Mouse (Mus musculus): ENCODE results near the gene Commd2. TPM values are rescaled to one million over a fixed set of nuclear protein-coding genes. Genes with fewer than 3 reads are reported as not detected.

Commd2 gene
- polyA plus RNA-seq, 1 experiment from 2014 or later, result 77.7 TPM

DNA sequence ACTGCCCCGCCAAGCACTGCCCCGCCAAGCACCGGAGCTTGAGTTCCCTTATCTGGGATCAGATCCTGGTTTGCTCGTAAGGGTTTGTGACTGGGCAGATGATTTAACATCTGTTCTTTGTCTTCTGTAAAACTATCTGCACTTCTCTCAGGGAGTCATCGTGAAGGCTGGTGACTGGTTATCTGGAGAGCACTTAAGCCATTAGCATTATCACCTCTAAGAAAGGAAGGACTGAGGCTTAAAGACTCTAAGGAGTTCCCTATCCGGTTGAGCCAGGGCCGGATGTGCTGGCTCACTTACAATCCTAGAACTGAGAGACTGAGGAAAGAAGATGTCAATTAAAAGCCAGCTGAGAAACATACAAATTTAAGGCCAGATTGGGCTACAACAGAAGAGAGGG, 39.7 kb downstream of the Commd2 start:
- H3K9ac ChIP-seq (replicated peaks), result no peak overlapping the region
- no peaks in the 10 kb centered on the region for H3K4me1 ChIP-seq (replicated peaks)
- H3K9me3 ChIP-seq, result no peaks in the 10 kb centered on the region
- H3K36me3 ChIP-seq, result no peaks in the 10 kb centered on the region
- H3K4me2 ChIP-seq (replicated peaks), result no peak overlapping the region
- ATAC-seq, result no peak
- no peaks in the 10 kb centered on the region for H3K27me3 ChIP-seq
- no peak overlapping the region for H3K4me3 ChIP-seq (replicated peaks)
- no peak overlapping the region for H3K27ac ChIP-seq
- 88% methylated on average over 7 of the region's 7 CpGs for WGBS

DNA sequence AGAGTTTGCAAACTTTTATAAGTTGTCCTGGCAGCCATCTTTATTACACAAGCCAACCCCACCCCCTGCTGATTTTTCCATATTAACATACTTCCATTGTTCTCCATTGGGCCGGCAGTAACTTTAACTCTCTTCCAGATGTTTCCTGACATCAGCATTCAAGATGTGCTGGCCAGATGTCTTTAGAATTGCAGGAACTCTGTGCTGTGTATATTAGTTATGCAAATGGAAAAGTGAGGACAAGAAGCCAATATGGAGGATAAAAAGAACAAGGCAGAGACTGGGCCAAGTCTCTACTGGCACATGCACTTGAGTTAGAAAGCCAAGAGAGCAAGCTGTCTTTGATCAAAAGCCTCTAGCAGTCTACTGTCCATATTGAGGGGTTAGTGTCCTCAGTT, 46.9 kb downstream of the Commd2 start:
- 61% methylated on average over 1 of the region's 1 CpGs for WGBS
- Histone ChIP-seq H3K9ac (replicated peaks) (no peak overlapping the region), H3K4me2 (replicated peaks) (no peak overlapping the region), H3K27ac (no peak overlapping the region), H3K27me3 (no peaks in the 10 kb centered on the region), H3K9me3 (no peaks in the 10 kb centered on the region), H3K4me1 (replicated peaks) (no peaks in the 10 kb centered on the region), H3K4me3 (replicated peaks) (no peak overlapping the region), H3K36me3 (no peaks in the 10 kb centered on the region)
- no peak for ATAC-seq

- H3K27ac ChIP-seq, result no peak overlapping the region
- no peak overlapping the region for H3K4me3 ChIP-seq (replicated peaks)
- H3K4me1 ChIP-seq (replicated peaks), result no peaks in the 10 kb centered on the region
- ATAC-seq, result no peak
- no peak overlapping the region for H3K4me2 ChIP-seq (replicated peaks)
- no peak overlapping the region for H3K9ac ChIP-seq (replicated peaks)
- 74% methylated on average over 5 of the region's 5 CpGs for WGBS
- no peaks in the 10 kb centered on the region for H3K27me3 ChIP-seq
- H3K9me3 ChIP-seq, result no peaks in the 10 kb centered on the region
- H3K36me3 ChIP-seq, result no peaks in the 10 kb centered on the region
Observed at GRCm38 (mm10) chr3:57603891-57604617, 47.5 kb downstream of the Commd2 start.

DNA sequence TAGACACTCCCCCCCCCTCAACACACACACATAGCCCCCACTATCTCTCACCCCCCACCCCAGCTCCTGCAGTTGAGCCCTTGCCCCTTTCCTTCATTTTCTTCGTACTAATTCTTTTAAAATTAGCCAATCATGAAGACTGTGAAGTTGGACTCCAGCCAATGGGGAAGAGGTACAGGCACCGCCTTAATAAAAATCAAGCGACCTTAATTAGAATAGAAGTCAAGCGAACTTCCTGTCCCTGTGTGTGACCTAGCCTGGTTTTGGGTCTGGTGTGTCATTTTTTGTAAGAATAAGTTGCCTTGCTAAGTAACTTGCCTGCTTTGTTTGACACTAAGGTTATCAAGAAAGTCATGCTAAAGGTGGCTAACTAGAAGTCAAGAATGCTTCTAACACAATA, 48.9 kb downstream of the Commd2 start:
- Histone ChIP-seq H3K9me3 (no peaks in the 10 kb centered on the region), H3K27ac (no peak overlapping the region), H3K9ac (replicated peaks) (no peak overlapping the region), H3K36me3 (no peaks in the 10 kb centered on the region), H3K27me3 (no peaks in the 10 kb centered on the region), H3K4me1 (replicated peaks) (no peaks in the 10 kb centered on the region), H3K4me2 (replicated peaks) (no peak overlapping the region), H3K4me3 (replicated peaks) (no peak overlapping the region)
- 89% methylated on average over 4 of the region's 4 CpGs for WGBS
- no peak for ATAC-seq

DNA sequence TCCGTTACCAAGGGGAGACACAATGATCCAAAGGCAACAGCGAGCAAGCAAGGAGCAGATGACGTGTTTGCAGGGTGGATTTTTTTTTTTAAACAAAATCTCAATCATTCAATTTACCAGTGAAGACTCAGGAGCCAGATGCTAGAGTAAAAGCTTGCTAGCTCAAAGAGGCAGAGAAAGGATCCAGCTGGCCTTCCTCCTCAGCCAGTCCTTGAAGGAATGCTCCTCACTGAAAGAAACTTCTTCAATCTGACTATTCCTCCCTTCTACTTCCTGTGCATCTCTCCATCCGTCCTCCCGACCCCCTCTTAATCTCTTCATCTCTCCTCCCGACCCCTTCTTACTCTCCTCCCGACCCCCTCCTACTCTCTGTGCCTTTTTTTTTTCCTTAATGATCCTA, 54.9 kb downstream of the Commd2 start:
- no peaks in the 10 kb centered on the region for H3K9me3 ChIP-seq
- H3K4me1 ChIP-seq (replicated peaks), result no peaks in the 10 kb centered on the region
- H3K9ac ChIP-seq (replicated peaks), result no peak overlapping the region
- H3K36me3 ChIP-seq, result no peaks in the 10 kb centered on the region
- no peak for ATAC-seq
- H3K4me2 ChIP-seq (replicated peaks), result no peak overlapping the region
- H3K27me3 ChIP-seq, result no peaks in the 10 kb centered on the region
- 67% methylated on average over 7 of the region's 7 CpGs for WGBS
- no peak overlapping the region for H3K27ac ChIP-seq
- no peak overlapping the region for H3K4me3 ChIP-seq (replicated peaks)

DNA sequence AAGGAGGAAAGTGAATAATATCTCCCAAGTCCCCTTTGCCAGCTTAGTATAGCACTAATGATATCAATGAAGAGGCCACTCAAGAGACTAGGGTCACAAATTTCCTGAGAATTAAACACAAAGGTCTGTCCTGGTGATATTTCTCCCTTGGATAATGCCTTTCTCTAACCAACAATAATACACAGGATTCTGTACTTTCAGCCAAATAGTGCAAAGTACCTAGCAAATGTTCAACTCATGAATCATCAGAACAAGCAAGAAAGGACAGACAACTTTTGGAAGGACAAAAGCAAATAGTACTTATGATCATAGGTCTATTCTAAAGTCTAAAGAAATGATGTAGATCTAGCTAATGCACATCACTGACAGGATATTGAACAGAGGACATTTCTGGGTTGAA, 56.0 kb downstream of the Commd2 start:
- Histone ChIP-seq H3K9me3 (no peaks in the 10 kb centered on the region), H3K4me1 (replicated peaks) (no peaks in the 10 kb centered on the region), H3K4me2 (replicated peaks) (no peak overlapping the region), H3K27me3 (no peaks in the 10 kb centered on the region), H3K27ac (no peak overlapping the region), H3K36me3 (no peaks in the 10 kb centered on the region), H3K4me3 (replicated peaks) (no peak overlapping the region), H3K9ac (replicated peaks) (no peak overlapping the region)
- no peak for ATAC-seq

Small RNAs within 50 kb of the gene (microRNA-seq; reads per million reads assigned to microRNA genes)
- gene Mir6377, result not detected

Other genes starting within 250 kb of the Commd2 start
- gene Tm4sf4, start 226.4 kb downstream of the Commd2 start, polyA plus RNA-seq (2015; fragmentation: Nextera tagmentation; extraction: Ambion mirVana), result not detected in 2 replicates
- 7.8 and 8.1 TPM in 2 replicates for gene Wwtr1, start 75.8 kb downstream of the Commd2 start, polyA plus RNA-seq (2015; fragmentation: Nextera tagmentation; extraction: Ambion mirVana)
- gene Ankub1, start 41.1 kb upstream of the Commd2 start, polyA plus RNA-seq (2015; fragmentation: Nextera tagmentation; extraction: Ambion mirVana), result 0.22 and 0.23 TPM in 2 replicates
- 60.2 and 63.8 TPM in 2 replicates for gene Rnf13, start 84.3 kb upstream of the Commd2 start, polyA plus RNA-seq (2015; fragmentation: Nextera tagmentation; extraction: Ambion mirVana)
- 503 and 524 TPM in 2 replicates for gene Pfn2, start 196.4 kb upstream of the Commd2 start, polyA plus RNA-seq (2015; fragmentation: Nextera tagmentation; extraction: Ambion mirVana)

Data from midbrain, embryonic 13.5 days (tissue).